Mouse (Mus musculus): Measurements from ENCODE around the gene Tex45.

Gene Tex45

DNA sequence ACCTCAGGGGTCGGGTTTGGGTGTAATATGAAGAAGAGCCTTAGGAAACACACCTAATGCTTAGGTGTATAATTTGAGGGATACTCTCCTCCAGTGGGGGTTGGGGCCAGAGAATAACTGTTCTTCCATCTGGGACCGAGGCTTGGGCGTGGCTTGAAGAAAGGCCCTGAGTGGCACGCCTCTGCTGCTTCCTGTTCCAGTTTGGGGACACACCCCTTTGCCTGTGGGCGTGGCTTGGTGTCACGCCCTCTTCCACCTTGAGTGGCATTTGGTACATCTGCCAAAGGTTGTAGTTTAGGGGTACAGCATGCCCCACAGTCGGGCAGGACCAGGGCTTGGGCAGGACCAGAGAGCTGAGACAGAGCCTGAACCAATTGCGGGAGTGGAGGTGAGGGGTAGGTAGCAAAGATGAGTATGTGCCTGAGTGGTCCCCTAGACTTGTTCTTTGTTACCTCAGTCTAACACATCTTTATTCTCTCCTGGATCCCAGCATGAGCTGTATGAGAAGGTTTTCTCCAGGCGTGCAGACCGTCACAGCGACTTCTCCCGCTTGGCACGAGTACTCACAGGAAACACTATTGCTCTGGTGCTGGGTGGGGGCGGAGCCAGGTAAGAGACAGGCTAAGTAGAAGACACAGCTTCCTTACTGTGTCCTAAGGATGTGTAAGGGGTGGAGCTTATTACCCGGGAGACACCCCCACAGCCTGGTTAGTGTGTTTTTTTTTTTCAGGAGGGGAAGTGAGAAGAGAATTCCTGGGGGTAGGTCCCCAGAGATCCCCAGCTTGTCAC lies 65.6 kb downstream of the Tex45 start:
- DNase-seq (ENCODE audit: low read depth) = peak; percentile 55
